Mouse (Mus musculus) embryo, embryonic 11 days (tissue): Measurements from ENCODE around the gene Akr1b10.
"Not testable (repeated sequence)": the region's sequence is repeated elsewhere in the genome, so short reads cannot be mapped to it uniquely, and the experiment has no call there.

ENCODE experiments used
- DNase-seq: peaks from one replicate; pipeline ENCODE4 v3.0.0-alpha.2; 2015

The Akr1b10 gene

GRCm38 (mm10) chr6:34384110-34384661 lies at the start of gene Akr1b10:
Akr1b10 (plus strand) TSS chr6:34384218.
- peak; percentile 79 for DNase-seq

GRCm38 (mm10) chr6:34334673-34335072 lies 49.3 kb upstream of the Akr1b10 start:
- no peak for DNase-seq

- no peak for DNase-seq
These were observed 46.2 kb upstream of the Akr1b10 start for GRCm38 (mm10) chr6:34337799-34338198.

DNA sequence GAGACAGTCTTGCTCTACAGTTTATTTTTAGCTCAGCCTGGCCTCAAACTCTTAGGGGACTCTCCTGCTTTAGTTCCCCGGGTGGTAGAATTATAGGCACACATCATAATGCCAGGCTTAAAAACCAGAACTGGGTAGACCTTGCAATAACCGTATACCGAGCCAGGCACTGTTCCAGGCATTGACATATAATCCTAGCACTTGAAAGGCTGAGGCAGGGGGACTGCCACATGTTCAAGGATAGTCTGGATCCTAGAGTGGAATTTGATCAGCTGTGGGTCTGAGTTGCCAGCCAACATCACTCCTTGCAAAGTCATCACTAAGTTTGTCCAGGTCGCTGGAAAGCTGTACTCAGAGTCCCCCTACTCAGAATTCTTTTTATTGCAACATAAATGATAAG lies 42.0 kb upstream of the Akr1b10 start:
- no peak for DNase-seq

GRCm38 (mm10) chr6:34342476-34342875 lies 41.5 kb upstream of the Akr1b10 start:
- DNase-seq = no peak

DNA sequence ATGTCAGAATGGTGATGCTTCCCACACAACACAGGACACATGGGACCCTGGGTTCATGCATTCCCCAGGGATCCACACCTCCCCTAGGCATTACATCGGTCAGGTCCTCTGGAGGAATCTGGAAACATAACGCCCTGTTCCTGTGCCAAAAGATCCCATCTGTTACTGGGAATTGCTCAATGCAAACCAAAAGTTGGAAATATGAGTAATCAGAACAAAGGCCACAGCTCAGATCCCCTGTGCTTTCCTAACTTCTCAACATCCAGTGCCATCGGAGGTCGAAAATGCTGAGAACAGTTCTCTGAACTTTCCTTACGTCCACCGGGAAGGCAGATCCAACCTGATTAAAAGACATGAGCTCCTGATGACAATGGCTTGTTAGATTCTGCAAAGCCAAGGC lies 40.6 kb upstream of the Akr1b10 start:
- no peak for DNase-seq

DNA sequence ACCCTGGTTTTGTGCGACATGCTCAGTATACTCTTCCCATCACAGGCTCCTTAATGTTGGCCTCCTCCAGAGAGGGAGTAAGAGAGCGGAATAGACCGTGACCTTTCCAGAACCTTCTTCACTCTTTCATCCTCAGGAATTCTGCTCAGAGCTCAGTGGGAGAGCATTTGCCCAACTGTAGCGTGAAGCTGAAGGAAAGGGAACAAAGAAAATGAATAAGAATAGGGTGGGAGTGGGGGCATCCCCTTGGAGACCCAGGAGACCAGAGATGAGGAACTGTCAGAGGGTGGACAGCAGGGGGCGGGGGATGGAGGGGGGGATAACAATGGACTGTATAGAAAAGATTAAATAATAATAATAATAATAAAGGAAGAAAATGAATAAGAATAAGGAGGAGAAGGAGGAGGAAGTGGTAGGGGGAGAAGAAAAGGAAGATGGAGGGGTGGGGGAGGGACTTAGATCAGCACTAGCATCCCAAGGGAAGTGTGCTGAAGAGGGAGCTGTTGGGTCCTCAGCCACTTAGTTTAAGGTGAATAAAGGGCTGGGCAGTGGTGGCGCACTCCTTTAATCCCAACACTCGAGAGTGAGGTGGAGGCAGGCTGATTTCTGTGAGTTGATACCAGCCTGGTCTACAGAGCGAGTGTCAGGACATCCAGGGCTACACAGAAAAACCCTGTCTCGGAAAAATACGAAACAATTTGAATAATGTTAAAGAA lies 39.7 kb upstream of the Akr1b10 start:
- no peak for DNase-seq

GRCm38 (mm10) chr6:34344935-34345334 lies 39.1 kb upstream of the Akr1b10 start:
- peak; percentile 63 for DNase-seq

DNA sequence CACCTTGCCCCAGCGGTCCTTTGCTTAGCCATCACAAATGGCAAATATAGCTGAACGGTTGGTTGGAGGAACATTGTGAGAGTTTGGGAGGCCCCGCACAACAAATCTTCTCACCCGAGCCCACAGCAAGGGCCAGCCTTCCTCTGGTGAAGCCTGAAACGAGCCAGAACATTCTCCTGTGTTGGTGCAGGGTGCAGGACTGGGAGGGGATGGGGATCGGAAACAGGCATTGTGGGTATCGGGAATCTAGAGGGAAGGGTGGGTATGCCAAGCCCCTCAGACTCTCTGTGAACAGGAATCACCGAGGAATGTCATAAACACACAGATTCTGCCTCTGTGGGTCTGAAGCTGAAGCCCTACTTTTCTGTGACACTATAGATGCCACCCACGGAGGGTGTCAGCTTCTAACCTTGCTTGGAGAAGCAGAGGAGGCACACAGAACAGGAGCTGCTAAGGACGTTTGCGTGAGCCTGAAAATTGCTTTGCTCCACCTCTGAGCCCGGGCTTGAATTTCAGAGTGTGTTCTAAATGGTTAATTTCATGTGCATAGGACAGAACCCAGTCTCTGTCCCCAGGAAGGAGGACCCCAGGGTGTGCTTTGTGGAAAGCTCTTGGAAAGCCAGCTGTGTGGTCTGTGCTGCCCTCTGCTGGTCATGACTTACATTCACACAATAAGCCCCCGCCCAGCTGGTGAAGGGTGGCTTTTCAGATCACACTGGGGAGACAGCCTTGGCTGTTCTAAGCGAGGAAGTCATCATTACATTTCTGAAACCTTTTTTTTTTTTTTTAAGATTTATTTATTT lies 37.7 kb upstream of the Akr1b10 start:
- peak; percentile 89 for DNase-seq

DNA sequence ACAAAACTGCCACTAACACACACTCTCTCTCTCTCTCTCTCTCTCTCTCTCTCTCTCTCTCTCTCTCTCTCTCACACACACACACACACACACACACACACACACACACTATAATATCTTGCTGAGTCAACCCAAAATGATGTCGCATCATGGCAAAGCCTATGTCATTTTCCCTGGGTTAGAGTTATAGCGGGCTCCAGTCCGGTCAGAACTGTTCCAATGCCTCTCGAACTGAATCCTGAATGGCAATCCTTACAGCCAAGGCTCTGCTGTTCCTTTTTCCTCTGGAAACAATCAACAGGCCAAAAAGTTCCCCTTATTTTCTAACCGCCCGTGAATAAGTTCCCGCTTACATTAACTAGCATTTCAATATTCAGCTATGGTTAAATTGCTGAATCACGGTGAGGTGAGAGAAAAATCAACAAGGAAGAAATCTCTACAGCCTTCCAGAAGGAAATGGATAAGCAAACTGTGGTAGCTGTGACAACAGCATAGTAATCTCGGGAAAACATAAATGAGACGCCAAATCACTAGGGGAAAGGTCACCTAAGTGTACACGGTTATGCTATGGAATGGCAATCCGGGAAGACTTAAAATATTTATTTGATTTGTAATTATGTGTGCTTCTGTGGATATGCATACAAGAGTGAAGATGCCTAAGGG lies 33.9 kb upstream of the Akr1b10 start:
- DNase-seq = no peak

- DNase-seq = not testable (repeated sequence)
These were observed 32.5 kb upstream of the Akr1b10 start for GRCm38 (mm10) chr6:34351481-34351880.

DNA sequence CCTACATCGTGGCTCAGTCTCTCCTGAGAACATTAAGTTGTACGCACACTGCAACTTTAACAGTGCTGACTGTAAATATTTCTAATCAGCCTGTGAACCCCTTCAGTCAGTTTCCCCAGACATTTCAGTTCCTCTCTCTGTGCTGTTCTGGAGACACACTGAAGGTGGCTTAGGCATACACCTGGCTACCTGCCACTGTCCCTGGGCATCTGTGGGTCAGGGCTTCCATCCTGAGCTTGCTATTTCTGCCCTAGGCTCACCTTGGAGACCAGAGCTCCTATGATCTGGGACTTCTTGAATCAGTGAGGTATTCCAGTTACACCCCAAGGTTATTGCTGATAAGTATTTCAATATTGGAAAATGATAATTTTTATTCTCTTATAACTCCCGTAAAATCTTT lies 31.6 kb upstream of the Akr1b10 start:
- no peak for DNase-seq

- DNase-seq = peak; percentile 40
These were observed 30.2 kb upstream of the Akr1b10 start, which contains the start of gene Akr1b8 for GRCm38 (mm10) chr6:34353658-34354353. Akr1b8 (plus strand) TSS chr6:34354119.

GRCm38 (mm10) chr6:34354354-34355348 lies 29.4 kb upstream of the Akr1b10 start:
- DNase-seq = no peak

- no peak for DNase-seq
These were observed 28.7 kb upstream of the Akr1b10 start for GRCm38 (mm10) chr6:34355349-34355747.

DNA sequence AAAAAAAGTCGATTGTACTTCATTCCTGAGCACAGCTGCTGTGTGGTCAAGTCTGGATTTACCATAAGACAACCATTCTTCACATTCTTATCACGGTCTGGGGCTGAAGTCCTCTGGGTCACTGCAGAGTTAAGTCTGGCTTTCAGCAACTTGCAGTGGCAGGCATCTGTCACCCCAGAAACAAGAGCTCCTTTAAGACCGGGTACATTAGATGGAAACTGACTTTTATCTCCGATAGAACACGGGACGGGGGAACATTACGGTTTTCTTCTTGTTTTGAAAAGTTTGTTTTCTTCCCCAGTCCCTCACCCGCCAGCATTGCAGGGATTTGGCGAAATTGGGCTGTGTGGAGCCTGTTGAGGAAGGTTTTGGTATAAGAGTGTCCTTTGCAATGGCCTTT lies 28.2 kb upstream of the Akr1b10 start:
- DNase-seq = no peak

GRCm38 (mm10) chr6:34364217-34365136 lies 19.5 kb upstream of the Akr1b10 start:
- no peak for DNase-seq

DNA sequence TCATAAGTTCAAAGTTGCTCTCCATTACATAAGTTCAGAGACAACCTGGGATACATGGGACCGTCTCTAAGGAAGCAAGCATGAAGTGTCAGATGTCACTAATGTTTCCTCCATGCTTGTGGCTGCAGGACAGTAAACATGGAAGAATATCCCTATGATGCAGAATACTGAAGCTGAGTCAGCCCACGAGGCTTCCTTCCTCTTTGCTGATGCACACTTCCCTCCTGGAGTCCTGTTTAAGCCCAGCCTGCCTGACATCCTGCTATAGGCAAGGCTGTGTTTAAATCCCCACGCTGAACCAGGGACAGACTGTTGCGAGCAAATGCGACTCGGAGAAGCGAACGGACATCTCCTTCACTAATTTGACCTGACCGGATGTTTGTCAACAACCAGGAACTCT lies 16.0 kb upstream of the Akr1b10 start:
- no peak for DNase-seq

- DNase-seq = no peak
These were observed 13.9 kb upstream of the Akr1b10 start for GRCm38 (mm10) chr6:34370081-34370480.

GRCm38 (mm10) chr6:34371700-34372351 lies 12.2 kb upstream of the Akr1b10 start:
- peak; percentile 83 for DNase-seq
